Mouse (Mus musculus) left cerebral cortex, postnatal 36 days (tissue): ENCODE measurements around the gene Gga3. TPM values are rescaled to one million over a fixed set of nuclear protein-coding genes. Genes with fewer than 3 reads are reported as not detected.

Experiments used
- DNase-seq, 2 experiments: peaks; one replicate each; pipeline ENCODE4 v3.0.0; 2021 to 2022; ENCODE audit warnings: low spot score in 2 of 2, mixed read lengths in 1 of 2
- intact Hi-C: fragments of 180-260 bp; cut with DNase I; formaldehyde crosslinking; loops from one replicate; pipeline ENCODE4 v1.15.1; 2025
- total RNA-seq, 2 experiments: library from RNA; stranded (reverse); gene quantifications; 2 replicates each; pipeline ENCODE4 v1.2.3; 2021

The Gga3 gene
- total RNA-seq, 2 experiments from 2014 or later = 70.2 to 74.3 TPM

- intact Hi-C loops = loop anchor here (5.0 kb wide), 1 partner anchor 127 kb away; no protein-coding TSS in a partner anchor
These were observed 10.7 kb upstream of the Gga3 start for GRCm38 (mm10) chr11:115614346-115615107.

GRCm38 (mm10) chr11:115613138-115613945 lies 9.5 kb upstream of the Gga3 start:
- DNase-seq = no peak
- intact Hi-C loops = loop anchor here (5.0 kb wide), 1 partner anchor 126 kb away; no protein-coding TSS in a partner anchor

More at GRCm38 (mm10) chr11:115614346-115615107, 10.7 kb upstream of the Gga3 start:
- DNase-seq = no peak

- DNase-seq = peak; percentile 70 to 72
- intact Hi-C loops = loop anchor here (5.0 kb wide), 1 partner anchor 125 kb away; no protein-coding TSS in a partner anchor
These were observed 8.7 kb upstream of the Gga3 start, which contains the start of gene Mif4gd for GRCm38 (mm10) chr11:115612410-115613137. Mif4gd (minus strand) TSS chr11:115612969.

- DNase-seq = peak; percentile 46 to 49
- intact Hi-C loops = loop anchor here (5.0 kb wide), 1 partner anchor 125 kb away; no protein-coding TSS in a partner anchor
These were observed 8.2 kb upstream of the Gga3 start for GRCm38 (mm10) chr11:115612059-115612409.

GRCm38 (mm10) chr11:115611173-115611572 lies 7.3 kb upstream of the Gga3 start:
- no peak for DNase-seq
- intact Hi-C loops = loop anchor here (5.0 kb wide), 1 partner anchor 124 kb away; no protein-coding TSS in a partner anchor

GRCm38 (mm10) chr11:115609576-115609975 lies 5.7 kb upstream of the Gga3 start:
- DNase-seq = no peak
- intact Hi-C loops = no loop called here

GRCm38 (mm10) chr11:115608421-115609399 lies 4.9 kb upstream of the Gga3 start:
- intact Hi-C loops = no loop called here
- DNase-seq = peak in 1 of 2 experiments; percentile 22

- intact Hi-C loops = no loop called here
- DNase-seq = no peak
These were observed 2.9 kb upstream of the Gga3 start for GRCm38 (mm10) chr11:115606733-115607132.

- intact Hi-C loops = loop anchor here (5.0 kb wide), 2 partner anchors 67 to 112 kb away; partner anchors contain the start of genes Nt5c and Sumo2
- no peak for DNase-seq
These were observed 449 bp upstream of the Gga3 start for GRCm38 (mm10) chr11:115604304-115604696.

GRCm38 (mm10) chr11:115603128-115603475 lies 749 bp downstream of the Gga3 start:
- DNase-seq = no peak
- intact Hi-C loops = loop anchor here (5.0 kb wide), 2 partner anchors 66 to 111 kb away; partner anchors contain the start of genes Nt5c and Sumo2

GRCm38 (mm10) chr11:115601174-115601573 lies 2.7 kb downstream of the Gga3 start:
- intact Hi-C loops = loop anchor here (5.0 kb wide), 2 partner anchors 64 to 109 kb away; partner anchors contain the start of genes Nt5c and Sumo2
- DNase-seq = no peak

- intact Hi-C loops = loop anchor here (5.0 kb wide), 2 partner anchors 63 to 108 kb away; partner anchors contain the start of genes Nt5c and Sumo2
- DNase-seq = no peak
These were observed 3.1 kb downstream of the Gga3 start for GRCm38 (mm10) chr11:115600743-115601142.

GRCm38 (mm10) chr11:115599722-115600121 lies 4.1 kb downstream of the Gga3 start:
- DNase-seq = peak; percentile 37 to 59
- intact Hi-C loops = loop anchor here (5.0 kb wide), 2 partner anchors 62 to 107 kb away; partner anchors contain the start of genes Nt5c and Sumo2

GRCm38 (mm10) chr11:115598309-115598708 lies 5.5 kb downstream of the Gga3 start:
- intact Hi-C loops = no loop called here
- no peak for DNase-seq

GRCm38 (mm10) chr11:115595209-115595608 lies 8.6 kb downstream of the Gga3 start:
- no peak for DNase-seq
- intact Hi-C loops = no loop called here

GRCm38 (mm10) chr11:115590526-115591075 lies 13.2 kb downstream of the Gga3 start:
- intact Hi-C loops = no loop called here
- DNase-seq = no peak

GRCm38 (mm10) chr11:115587984-115588383 lies 15.9 kb downstream of the Gga3 start:
- intact Hi-C loops = no loop called here
- DNase-seq = no peak

GRCm38 (mm10) chr11:115586403-115586802 lies 17.4 kb downstream of the Gga3 start:
- intact Hi-C loops = no loop called here
- no peak for DNase-seq
